Mouse (Mus musculus) heart, postnatal 0 days (tissue): ENCODE measurements at regions not wholly inside any gene's neighbourhood (a gene's known extent, or its start where the extent isn't known, plus 50 kb on each side); places are given as distances from the start of the nearest gene placed in this dataset.

Experiments
- CTCF ChIP-seq: IDR thresholded peaks from 2 replicates; pipeline ENCODE4 v1.5.1; 2016; ENCODE audit warnings: antibody characterized with exemption, control low read depth, low read depth
- EP300 ChIP-seq: IDR thresholded peaks from 2 replicates; pipeline ENCODE4 v1.6.1; 2016; ENCODE audit warnings: antibody characterized with exemption, low read depth

- TF ChIP-seq CTCF (no peak), EP300 (no peak)
Observed at GRCm38 (mm10) chr16:71923111-71923510, 385.0 kb upstream of the Robo1 start.
